Mouse (Mus musculus) limb, embryonic 15.5 days (tissue): ENCODE results near the gene Ptprg. TPM values are rescaled to one million over a fixed set of nuclear protein-coding genes. Genes with fewer than 3 reads are reported as not detected.

Experiments
- ATAC-seq: fragments of 200-750 bp; cut with Nextera tagmentation; 2 replicates; pipeline ENCODE4 v1.8.0; 2017; ENCODE audit warnings: low read depth, moderate TSS enrichment; ENCODE audit not compliant: insufficient number of reproducible peaks, low FRiP score, low TSS enrichment
- H3K27ac ChIP-seq: fragments of 300-500 bp; sonication (generic); 2 replicates; pipeline ENCODE4 v1.5.1; 2015; ENCODE audit warnings: moderate library complexity, mild to moderate bottlenecking, inconsistent platforms
- H3K27me3 ChIP-seq: fragments of 300-500 bp; sonication (generic); 2 replicates; pipeline ENCODE4 v1.6.1; 2015; ENCODE audit warnings: inconsistent platforms
- H3K36me3 ChIP-seq: fragments of 300-500 bp; sonication (generic); 2 replicates; pipeline ENCODE4 v1.6.1; 2015; ENCODE audit warnings: inconsistent platforms
- H3K4me1 ChIP-seq: fragments of 300-500 bp; sonication (generic); 2 replicates; pipeline ENCODE4 v1.6.1; 2015; ENCODE audit warnings: inconsistent platforms
- H3K4me2 ChIP-seq: fragments of 300-500 bp; sonication (generic); 2 replicates; pipeline ENCODE4 v1.6.1; 2015; ENCODE audit warnings: mild to moderate bottlenecking, inconsistent platforms
- H3K4me3 ChIP-seq: fragments of 300-500 bp; sonication (generic); 2 replicates; pipeline ENCODE4 v1.5.1; 2015; ENCODE audit warnings: mild to moderate bottlenecking, inconsistent platforms
- H3K9ac ChIP-seq: fragments of 300-500 bp; sonication (generic); 2 replicates; pipeline ENCODE4 v1.6.1; 2015; ENCODE audit warnings: inconsistent platforms
- H3K9me3 ChIP-seq: fragments of 300-500 bp; sonication (generic); 2 replicates; pipeline ENCODE4 v1.6.1; 2016; ENCODE audit warnings: inconsistent platforms
- WGBS: fragments of 180-500 bp; shearing (Covaris S2); methylation state at CpG from one replicate; pipeline ENCODE4 v1.1.7; 2015; 5-methylcytosine and 5-hydroxymethylcytosine counted together
- polyA plus RNA-seq: library from polyadenylated mRNA; unstranded; fragments of >200 nt; fragmentation: Nextera tagmentation; extraction: Ambion mirVana; gene quantifications from 2 replicates; pipeline ENCODE4 v1.2.1, GENCODE M21; 2015

The Ptprg gene
- polyA plus RNA-seq, 1 experiment from 2014 or later = 27.3 TPM

- 71% methylated on average over 5 of the region's 5 CpGs for WGBS
- Histone ChIP-seq H3K4me2 (no peak overlapping the region), H3K27ac (no peak overlapping the region), H3K36me3 (no peaks in the 10 kb centered on the region), H3K4me1 (no peaks in the 10 kb centered on the region), H3K9me3 (no peaks in the 10 kb centered on the region), H3K27me3 (no peaks in the 10 kb centered on the region), H3K4me3 (no peak overlapping the region), H3K9ac (no peak overlapping the region)
- no peak for ATAC-seq
These were observed 458.4 kb downstream of the Ptprg start for GRCm38 (mm10) chr14:12011766-12012165.

- H3K4me3 ChIP-seq = no peak overlapping the region
- WGBS = 38% methylated on average over 16 of the region's 16 CpGs
- H3K9me3 ChIP-seq = no peaks in the 10 kb centered on the region
- H3K4me1 ChIP-seq = peaks cover 9% of the 10 kb centered on the region; the same call in 1 of the 2 replicates
- H3K27ac ChIP-seq = no peak overlapping the region
- H3K4me2 ChIP-seq = no peak overlapping the region
- ATAC-seq = 0 out of 2 replicates have a peak, but pooled peaks have one; percentile 48
- no peaks in the 10 kb centered on the region for H3K27me3 ChIP-seq
- H3K9ac ChIP-seq = no peak overlapping the region
- no peaks in the 10 kb centered on the region for H3K36me3 ChIP-seq
These were observed 472.7 kb downstream of the Ptprg start for GRCm38 (mm10) chr14:12025812-12026728.

- Histone ChIP-seq H3K36me3 (no peaks in the 10 kb centered on the region), H3K27ac (no peak overlapping the region), H3K9ac (no peak overlapping the region), H3K4me1 (peaks cover 9% of the 10 kb centered on the region; the same call in 1 of the 2 replicates), H3K27me3 (no peaks in the 10 kb centered on the region), H3K4me3 (no peak overlapping the region), H3K9me3 (no peaks in the 10 kb centered on the region), H3K4me2 (no peak overlapping the region)
- ATAC-seq = no peak
- 80% methylated on average over 8 of the region's 8 CpGs for WGBS
These were observed 473.9 kb downstream of the Ptprg start for GRCm38 (mm10) chr14:12027247-12027646.

DNA sequence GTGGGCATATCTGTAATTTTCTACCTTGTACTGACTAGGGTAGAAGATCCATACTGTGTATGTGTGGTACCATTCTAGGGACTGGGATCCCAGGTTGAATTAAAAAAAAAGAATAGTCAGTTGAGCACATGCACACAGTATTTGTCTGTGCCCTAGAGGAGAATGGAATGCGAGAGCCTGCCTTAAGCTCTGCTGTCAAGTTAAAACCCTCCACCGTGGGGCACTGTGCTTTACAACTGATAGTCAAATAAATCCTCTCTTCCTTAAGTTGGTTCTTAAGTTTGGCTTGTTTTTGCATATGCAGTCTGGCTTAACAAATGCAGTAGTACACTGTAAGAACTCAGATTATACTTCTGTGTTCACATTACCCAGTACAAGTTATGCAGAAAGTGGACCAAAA is 476.6 kb downstream of the Ptprg start:
- no peaks in the 10 kb centered on the region for H3K27me3 ChIP-seq

DNA sequence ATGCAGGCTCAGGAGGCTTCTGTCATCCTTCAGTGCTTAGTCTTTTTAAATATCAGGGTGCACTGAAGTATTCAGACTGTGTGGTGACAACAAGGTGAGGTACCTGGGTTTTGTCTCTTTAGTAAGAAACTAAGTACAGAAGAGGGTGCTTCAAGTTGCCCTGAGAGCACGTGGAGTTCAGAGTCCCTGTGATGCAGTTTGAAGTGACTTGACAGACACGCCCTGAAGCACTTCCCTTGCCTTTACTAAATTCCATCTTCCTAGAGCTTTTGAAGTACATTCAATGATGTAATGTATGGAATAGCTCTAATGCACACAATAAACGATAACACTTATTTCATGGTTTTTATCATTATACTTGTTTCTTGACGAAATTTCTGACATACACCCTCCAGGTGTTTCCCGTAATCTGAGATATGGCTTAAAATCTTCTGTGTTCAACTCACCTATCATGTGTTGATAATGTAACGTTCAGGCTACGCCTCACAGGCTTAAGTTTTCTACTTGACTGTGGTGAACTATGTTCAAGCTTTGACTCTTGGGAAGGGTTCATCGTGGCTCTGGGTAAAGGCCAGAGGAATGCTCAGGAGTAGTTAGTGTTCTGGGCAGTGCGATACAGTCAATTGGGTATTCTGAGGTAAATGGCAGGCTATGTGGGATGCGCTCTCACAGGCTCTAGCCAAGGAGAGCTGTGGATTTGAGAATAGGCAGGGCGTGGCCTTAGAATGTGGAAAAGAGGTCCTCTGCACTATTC is 483.4 kb downstream of the Ptprg start:
- ATAC-seq = no peak
- Histone ChIP-seq H3K27me3 (no peaks in the 10 kb centered on the region), H3K4me1 (0 out of 2 replicates have a peak, but pooled peaks cover 3% of the 10 kb centered on the region), H3K36me3 (no peaks in the 10 kb centered on the region), H3K9ac (no peak overlapping the region), H3K4me2 (no peak overlapping the region), H3K9me3 (no peaks in the 10 kb centered on the region), H3K4me3 (no peak overlapping the region), H3K27ac (no peak overlapping the region)
- WGBS = 72% methylated on average over 11 of the region's 11 CpGs

More for the DNA sequence above, 476.6 kb downstream of the Ptprg start:
- no peak for ATAC-seq
- Histone ChIP-seq H3K36me3 (no peaks in the 10 kb centered on the region), H3K9ac (no peak overlapping the region), H3K27ac (no peak overlapping the region), H3K4me3 (no peak overlapping the region), H3K4me2 (no peak overlapping the region), H3K4me1 (peaks cover 9% of the 10 kb centered on the region; the same call in 1 of the 2 replicates), H3K9me3 (no peaks in the 10 kb centered on the region)
- WGBS = 62% methylated on average over 2 of the region's 2 CpGs

GRCm38 (mm10) chr14:12039743-12040142 is 486.4 kb downstream of the Ptprg start:
- H3K27me3 ChIP-seq = no peaks in the 10 kb centered on the region
- no peak overlapping the region for H3K27ac ChIP-seq
- no peak overlapping the region for H3K4me3 ChIP-seq
- no peak overlapping the region for H3K9ac ChIP-seq
- H3K9me3 ChIP-seq = no peaks in the 10 kb centered on the region
- ATAC-seq = no peak
- no peaks in the 10 kb centered on the region for H3K36me3 ChIP-seq
- H3K4me2 ChIP-seq = no peak overlapping the region
- 0 out of 2 replicates have a peak, but pooled peaks cover 3% of the 10 kb centered on the region for H3K4me1 ChIP-seq
- 83% methylated on average over 3 of the region's 3 CpGs for WGBS

DNA sequence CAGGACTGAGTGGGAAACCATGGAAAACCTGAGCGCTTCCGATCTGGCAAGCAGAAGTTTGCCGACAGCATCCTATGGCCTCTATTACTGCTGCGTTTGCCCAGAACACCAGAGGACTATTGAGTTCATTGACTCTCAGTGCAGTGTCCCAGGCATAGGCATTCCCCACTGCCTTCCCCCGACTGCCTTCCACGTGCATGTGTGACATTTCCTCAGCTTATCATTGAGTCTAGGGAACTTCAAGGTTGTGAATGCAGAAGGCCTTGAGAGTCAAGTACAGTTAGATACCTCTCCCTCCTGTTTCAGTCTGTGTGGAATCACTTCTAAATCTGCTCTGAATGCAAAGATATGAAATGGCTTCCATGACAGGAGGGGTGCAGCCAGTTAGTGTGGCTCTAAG is 488.2 kb downstream of the Ptprg start:
- no peak for ATAC-seq
- no peaks in the 10 kb centered on the region for H3K36me3 ChIP-seq
- H3K9me3 ChIP-seq = no peaks in the 10 kb centered on the region
- H3K4me3 ChIP-seq = no peak overlapping the region
- H3K27ac ChIP-seq = no peak overlapping the region
- H3K4me1 ChIP-seq = no peaks in the 10 kb centered on the region
- H3K4me2 ChIP-seq = no peak overlapping the region
- no peak overlapping the region for H3K9ac ChIP-seq
- H3K27me3 ChIP-seq = no peaks in the 10 kb centered on the region
- WGBS = 88% methylated on average over 6 of the region's 6 CpGs

- Histone ChIP-seq H3K4me1 (no peaks in the 10 kb centered on the region), H3K4me2 (no peak overlapping the region), H3K27ac (no peak overlapping the region), H3K27me3 (no peaks in the 10 kb centered on the region), H3K9ac (no peak overlapping the region), H3K9me3 (no peaks in the 10 kb centered on the region), H3K4me3 (no peak overlapping the region), H3K36me3 (no peaks in the 10 kb centered on the region)
- ATAC-seq = no peak
- WGBS = 94% methylated on average over 3 of the region's 3 CpGs
These were observed 493.0 kb downstream of the Ptprg start for GRCm38 (mm10) chr14:12046226-12046882.

- no peak overlapping the region for H3K4me3 ChIP-seq
- ATAC-seq = no peak
- no peak overlapping the region for H3K27ac ChIP-seq
- H3K4me2 ChIP-seq = no peak overlapping the region
- 94% methylated on average over 4 of the region's 4 CpGs for WGBS
- H3K9me3 ChIP-seq = no peaks in the 10 kb centered on the region
- H3K4me1 ChIP-seq = no peaks in the 10 kb centered on the region
- no peak overlapping the region for H3K9ac ChIP-seq
- H3K36me3 ChIP-seq = no peaks in the 10 kb centered on the region
- no peaks in the 10 kb centered on the region for H3K27me3 ChIP-seq
These were observed 494.3 kb downstream of the Ptprg start for GRCm38 (mm10) chr14:12047637-12048036.

- no peak overlapping the region for H3K4me3 ChIP-seq
- no peak overlapping the region for H3K9ac ChIP-seq
- ATAC-seq = no peak
- 39% methylated on average over 5 of the region's 5 CpGs for WGBS
- H3K9me3 ChIP-seq = no peaks in the 10 kb centered on the region
- H3K4me2 ChIP-seq = no peak overlapping the region
- no peaks in the 10 kb centered on the region for H3K27me3 ChIP-seq
- 0 out of 2 replicates have a peak, but pooled peaks cover 3% of the 10 kb centered on the region for H3K4me1 ChIP-seq
- no peaks in the 10 kb centered on the region for H3K36me3 ChIP-seq
- no peak overlapping the region for H3K27ac ChIP-seq
These were observed 503.7 kb downstream of the Ptprg start for GRCm38 (mm10) chr14:12056912-12057524.

DNA sequence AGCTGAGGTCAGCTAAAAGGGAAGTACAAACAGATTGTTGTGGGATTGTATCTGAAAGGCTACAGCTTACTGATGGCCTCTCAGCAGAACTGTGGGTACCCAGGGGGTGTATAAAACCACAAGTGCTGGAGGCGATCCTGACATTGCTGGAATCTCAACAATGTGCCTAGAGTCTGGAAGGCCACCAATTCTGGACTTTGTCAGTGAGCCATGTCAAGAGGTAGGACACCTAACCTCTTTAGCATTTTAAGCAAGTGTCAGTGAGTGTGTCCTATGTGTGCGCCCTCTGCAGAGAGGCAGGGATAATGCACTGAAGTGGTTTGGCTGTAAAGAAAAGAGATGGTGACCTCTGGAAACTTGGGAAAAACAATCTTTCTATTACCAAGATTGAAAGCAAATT is 504.5 kb downstream of the Ptprg start:
- 59% methylated on average over 2 of the region's 2 CpGs for WGBS
- Histone ChIP-seq H3K4me3 (no peak overlapping the region), H3K9ac (no peak overlapping the region), H3K36me3 (no peaks in the 10 kb centered on the region), H3K4me1 (0 out of 2 replicates have a peak, but pooled peaks cover 3% of the 10 kb centered on the region), H3K9me3 (no peaks in the 10 kb centered on the region), H3K27ac (no peak overlapping the region), H3K27me3 (no peaks in the 10 kb centered on the region), H3K4me2 (no peak overlapping the region)
- ATAC-seq = no peak
